Mouse (Mus musculus) kidney, adult 11 months (tissue): ENCODE data around the gene Gpc2.

Experiments
- DNase-seq: peaks from one replicate; pipeline ENCODE4 v3.0.0; 2022

The Gpc2 gene

DNA sequence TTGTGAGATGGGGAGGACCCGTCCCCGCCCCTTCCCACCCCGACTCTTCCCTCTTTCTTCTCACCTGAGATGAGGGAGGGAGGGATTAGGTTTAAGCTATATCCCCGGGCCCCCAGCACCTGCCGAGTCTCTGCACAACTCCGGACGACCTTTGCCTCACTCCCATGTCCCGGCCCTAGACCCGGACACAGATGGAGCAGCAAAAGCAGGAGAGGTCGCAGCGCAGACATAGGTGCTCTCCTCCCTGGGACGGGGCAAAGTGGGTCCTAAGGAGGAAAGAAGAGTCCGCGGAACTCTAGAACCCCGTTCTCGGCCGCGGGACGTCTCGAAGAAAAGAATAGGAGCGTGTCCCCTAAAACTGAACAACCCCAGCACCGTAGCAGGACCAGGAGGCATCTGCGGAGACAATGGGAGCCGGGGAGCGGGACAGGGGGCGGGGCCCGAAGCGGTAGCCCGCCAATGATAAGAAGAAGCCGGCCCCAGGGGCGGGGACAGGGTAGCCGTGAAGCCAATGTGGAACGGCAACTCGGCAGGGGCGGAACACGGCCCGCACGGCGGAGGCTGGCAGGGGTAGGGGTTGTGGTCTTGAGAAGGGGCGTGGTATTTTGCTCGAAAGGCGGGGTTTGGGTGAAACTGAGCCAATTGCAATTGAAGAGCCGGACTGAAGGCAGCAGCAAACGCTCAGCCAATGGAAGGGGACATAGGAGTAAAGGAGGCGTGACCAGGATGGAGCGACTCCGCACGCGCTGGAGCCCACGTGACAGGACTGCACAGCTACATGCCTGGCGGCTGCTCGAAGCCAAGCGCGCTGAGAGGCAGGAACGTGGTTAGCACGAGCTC is at the start of gene Gpc2, which contains the start of the genes Gm43720 and Stag3:
Gene Gpc2 (minus strand): TSS at position 421 of the 840 bp plus-strand sequence.
Gene Gm43720 (minus strand): TSS at position 374 of the 840 bp plus-strand sequence.
Gene Stag3 (plus strand): TSS at position 656 of the 840 bp plus-strand sequence.
- DNase-seq, result peak; percentile 76

DNA sequence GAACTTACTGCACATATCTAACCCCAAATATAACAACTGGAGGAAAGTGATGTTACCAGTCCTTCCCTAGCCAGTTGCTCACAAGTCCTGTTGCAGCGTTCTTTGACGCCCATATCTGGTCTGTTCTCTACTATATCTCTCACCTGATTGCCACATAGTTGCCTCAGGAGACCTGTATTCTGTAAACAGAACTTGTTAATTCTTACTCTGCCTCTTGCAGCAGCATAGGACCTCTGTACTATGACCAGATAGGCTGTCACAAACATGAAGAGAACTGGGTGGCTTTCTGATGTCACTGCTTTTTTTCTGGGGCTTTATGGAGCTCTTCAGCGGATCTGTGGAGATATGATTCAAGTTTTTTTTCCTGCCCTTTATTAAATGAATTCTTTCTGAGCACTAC is 33.0 kb upstream of the Gpc2 start:
- DNase-seq, result no peak

DNA sequence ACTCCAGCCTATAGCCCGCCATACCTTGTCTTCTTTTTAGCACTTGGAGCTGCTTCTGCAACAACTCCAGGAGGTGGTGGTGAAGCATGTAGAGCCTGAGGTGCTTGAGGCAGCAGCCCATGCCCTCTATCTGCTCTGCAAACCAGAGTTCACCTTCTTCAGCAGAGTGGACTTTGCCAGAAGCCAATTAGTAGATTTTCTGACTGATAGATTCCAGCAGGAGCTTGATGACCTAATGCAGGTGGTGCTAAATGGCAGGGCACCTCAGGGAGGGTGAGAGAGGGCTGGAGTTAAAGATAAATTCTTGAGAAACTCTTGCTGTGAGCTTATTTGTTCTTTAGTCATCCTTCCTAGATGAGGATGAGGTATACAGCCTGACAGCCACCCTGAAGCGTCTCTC is 19.8 kb upstream of the Gpc2 start:
- DNase-seq, result no peak

DNA sequence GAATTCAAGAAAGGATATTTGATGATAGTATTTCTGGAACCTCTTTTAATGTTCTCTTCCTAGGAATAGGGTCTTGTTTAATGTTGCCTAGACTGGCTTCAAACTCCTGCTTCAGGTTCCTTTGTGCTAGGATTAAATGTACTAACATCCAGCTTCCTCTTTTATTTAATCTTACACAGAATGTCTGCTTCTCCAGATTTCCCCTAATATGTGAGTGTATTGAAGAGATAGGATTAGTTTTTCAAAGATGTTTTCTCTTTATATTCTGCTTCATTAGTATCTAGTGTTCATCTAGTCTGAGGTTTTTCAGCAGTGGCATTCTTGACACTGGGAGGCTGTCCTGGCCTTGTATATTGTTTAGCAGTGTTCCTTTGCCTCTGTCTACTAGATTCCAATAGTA is 14.4 kb upstream of the Gpc2 start:
- DNase-seq, result no peak

DNA sequence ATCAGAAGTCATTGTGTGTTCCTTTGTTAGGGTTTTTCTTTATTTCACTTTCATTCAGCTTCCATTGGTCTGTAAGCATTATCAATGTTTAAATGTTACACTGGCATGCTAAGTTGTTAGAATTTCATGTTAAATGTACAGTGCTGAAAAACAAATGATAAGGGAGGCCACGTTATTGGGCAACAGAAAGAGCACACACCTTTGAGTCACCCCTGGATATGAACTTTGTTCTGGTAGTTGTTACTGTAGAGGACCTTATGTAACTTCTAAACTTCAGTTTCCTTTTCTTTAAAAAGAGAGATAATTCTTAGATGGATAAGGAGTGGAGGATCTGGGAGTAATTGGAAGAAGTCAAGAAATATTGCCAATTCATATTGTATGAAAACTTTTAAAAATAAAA is 11.8 kb upstream of the Gpc2 start:
- no peak for DNase-seq

DNA sequence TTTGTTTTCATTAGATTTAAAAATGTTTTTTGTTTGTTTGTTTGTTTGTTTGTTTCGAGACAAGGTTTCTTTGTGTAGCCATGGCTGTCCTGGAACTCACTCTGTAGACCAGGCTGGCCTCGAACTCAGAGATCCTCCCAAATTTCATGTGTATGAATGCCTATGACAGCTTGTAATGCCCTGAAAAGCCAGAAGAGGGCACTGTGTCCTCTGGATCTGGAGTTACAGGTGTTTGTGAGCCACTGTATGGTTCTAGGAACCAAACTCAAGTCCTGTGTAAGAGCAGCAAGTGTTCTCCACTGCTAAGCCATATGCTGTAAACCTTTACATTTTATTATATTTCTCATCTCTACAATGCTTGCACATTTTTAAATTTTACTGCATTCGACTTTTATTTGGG is 8.1 kb upstream of the Gpc2 start:
- no peak for DNase-seq

DNA sequence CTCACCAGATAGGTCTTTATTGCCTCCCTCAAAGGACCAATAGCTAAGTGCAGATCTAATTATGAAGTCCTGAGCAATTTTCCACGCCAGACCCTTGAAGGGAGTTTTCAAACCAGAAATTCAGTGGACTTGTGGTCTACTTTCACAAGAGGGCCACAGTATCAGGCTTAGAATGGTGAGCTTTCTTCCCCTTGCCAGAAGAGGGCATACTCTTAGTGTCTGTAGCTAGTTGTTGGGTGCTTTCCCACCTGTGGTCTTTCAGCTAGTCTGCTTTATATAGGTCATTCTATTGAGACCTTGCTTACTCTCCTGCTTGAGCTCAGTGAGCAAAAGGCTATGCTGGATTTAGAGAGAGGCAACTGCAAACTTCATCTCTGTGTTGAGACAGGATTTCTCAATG is 3.7 kb upstream of the Gpc2 start:
- no peak for DNase-seq

DNA sequence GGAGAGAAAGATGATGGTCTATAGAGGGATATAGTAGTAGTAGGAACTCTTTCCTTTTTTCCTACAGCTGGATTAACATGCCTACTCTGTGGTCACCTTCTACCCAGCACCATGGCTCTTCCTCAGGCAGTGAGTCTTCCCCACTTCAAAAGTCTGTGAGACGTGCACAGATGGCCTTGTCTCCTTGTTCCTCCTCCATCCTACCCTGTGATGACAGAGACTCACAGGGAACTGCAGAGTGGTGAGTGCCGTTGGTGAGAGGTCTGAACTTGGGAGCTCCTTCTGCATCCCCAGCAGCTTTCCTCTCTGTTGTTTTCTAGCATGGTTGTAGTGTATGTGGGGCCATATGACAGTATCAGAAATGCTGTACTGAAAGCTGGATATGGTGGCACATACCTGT is 2.0 kb upstream of the Gpc2 start:
- no peak for DNase-seq

DNA sequence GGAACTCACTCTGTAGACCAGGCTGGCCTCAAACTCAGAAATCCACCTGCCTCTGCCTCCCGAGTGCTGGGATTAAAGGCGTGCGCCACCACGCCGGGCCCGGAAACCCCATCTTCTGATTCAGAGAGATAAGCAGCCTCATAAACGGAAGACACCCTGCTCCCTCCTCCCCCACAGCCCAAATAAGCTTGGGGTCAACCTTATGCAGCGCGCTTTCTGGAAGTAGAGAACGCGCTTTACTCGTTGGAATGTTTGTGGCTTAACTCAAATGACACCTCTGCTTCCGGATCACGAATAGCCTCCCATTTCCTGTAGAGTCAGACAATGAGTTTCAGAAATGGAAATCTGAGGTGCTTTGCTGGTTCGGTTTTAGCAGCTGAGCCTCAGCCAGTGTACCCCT is 1.0 kb upstream of the Gpc2 start:
- no peak for DNase-seq

DNA sequence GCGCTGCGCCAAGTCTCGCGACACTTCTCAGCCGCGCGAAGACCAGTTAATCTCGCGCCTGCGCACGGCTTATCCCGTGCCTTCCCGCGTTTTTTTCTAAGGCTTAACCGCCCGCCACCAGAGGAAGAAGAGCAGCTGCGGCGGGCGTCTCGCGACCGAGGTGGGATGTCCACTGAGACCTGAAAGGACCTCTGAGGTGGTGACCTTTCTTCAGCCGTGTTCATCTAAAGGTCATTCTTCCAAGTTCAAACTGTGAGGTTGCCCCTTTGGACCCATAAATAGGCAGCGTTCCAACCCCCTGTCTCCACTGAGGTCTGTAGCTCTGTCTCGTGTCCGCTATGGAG is 592 bp upstream of the Gpc2 start:
- DNase-seq, result no peak

DNA sequence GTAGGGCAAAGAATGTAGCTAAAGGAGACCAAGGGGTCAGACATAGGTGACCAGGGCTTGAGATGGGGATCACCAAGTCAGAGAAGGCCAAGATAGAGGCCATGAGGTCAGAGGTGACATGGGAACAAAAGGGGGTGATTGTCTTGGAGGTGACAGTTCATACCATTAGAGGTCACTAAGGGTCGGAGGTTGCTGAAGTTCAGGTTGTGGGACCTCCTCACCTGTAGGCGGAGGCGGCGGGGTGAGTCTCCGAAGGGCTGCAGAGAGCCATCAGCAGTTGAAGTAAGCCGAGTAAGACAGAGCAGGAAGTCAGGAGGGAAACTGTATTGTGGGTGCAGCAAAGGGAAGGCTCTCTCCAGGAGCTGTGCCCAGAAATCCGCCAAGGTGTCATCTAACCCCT is 1.8 kb downstream of the Gpc2 start:
- DNase-seq, result no peak

DNA sequence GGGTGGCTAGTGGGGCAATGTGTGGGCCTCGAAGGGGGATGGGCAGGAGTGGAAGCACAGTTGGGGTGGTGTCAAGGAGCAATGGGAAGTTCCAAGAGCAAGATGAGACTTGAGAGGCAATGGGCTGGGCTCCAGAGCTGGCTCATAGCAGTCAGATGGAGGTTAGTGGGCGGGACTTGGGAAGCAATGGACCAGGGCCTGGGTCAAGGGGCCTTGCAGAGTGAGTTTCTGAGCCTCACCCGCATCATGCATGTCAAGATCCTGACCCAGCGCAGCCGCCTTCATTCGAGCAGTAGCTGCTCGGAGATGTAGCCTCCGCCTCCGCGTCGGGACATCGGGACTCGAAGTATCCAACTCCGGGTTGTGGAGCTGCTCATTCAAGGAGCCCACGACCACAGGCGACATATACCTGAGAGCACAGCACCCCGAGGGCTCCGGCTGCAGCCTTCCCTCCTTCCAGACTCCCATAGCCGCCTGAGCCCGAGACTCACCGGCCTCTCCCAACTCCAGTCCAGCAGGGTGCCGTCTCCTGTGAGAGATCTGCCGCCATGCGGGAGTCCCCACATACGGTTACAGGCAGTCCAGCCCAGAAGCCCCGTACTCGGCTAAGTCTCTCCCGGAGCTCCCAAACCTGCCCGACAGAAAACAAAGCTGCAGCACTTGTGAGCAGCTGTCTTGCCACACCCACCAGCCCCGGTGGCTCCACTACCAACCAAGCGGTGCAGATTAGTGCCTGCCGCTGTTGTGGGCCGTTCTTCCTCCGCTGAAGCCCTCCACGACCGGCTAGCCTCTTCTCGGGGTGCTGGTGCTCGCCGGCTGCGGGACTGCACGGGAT is 4.4 kb downstream of the Gpc2 start:
- DNase-seq, result peak; percentile 35

DNA sequence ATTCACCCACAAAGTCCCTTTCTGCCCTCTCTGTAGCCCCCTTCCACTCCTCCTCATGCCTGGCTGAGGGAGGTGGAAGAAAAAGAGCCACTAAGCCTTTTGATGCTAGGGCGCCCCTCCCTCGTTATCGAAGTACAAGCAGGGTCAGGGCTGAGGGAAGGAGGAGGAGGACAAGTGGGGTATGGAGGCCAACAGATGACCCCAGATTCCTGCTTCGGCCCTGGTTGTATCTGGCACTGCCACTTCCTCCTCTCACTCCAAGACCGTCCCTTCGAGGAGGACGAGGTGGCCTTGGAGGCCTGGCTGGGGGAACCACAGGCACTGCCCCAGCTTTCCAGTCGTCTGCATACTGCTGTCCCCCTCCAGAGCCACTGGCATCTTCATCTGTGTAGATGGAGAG is 5.6 kb downstream of the Gpc2 start:
- no peak for DNase-seq

DNA sequence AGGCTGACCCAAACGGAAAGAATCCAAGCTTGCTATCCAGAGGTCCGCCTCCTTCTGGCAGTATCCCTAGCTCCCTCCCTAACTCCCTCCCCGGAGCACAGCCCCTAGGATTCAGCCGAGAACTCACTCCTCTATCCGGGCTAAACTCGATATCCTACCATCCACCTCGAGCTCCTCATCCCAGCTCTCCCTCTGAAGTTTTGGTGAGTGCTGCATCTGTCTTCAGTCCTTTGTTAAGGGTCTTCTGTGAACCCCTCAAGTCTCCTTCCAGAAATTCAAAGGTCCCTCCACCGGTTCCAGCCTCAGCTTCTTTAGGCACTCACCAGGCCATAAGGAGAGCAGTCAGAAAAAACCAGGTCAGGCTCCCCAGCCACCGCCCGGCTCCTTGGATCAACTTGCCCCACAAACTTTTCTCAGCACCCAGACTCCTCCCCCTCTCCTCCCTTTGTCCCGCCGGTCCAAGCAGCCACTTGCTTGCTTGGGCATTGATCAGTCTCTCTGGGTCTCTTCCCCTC is 7.3 kb downstream of the Gpc2 start, which contains the start of gene Gal3st4:
Gene Gal3st4 (minus strand): TSS at position 432 of the 515 bp plus-strand sequence.
- DNase-seq, result no peak

DNA sequence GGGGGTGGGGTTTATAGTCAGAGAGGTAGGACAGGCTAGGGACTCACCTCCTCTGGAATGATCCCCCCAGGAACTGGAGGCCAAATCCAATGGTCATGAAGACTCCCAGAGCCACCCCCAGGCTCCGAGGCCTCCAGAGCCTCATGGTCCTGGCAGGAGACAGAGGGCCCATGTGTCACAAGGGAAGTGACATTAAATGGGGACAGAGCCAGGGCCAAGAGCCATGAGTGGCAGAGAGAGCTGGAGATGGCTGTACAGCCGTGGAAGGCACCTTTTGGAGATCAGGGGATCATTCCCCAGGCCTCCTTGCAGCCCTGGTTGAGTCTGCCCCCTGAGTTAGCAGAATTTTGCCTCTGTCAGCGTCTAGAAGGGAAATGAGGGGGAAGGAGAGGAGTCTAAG is 8.6 kb downstream of the Gpc2 start:
- no peak for DNase-seq

DNA sequence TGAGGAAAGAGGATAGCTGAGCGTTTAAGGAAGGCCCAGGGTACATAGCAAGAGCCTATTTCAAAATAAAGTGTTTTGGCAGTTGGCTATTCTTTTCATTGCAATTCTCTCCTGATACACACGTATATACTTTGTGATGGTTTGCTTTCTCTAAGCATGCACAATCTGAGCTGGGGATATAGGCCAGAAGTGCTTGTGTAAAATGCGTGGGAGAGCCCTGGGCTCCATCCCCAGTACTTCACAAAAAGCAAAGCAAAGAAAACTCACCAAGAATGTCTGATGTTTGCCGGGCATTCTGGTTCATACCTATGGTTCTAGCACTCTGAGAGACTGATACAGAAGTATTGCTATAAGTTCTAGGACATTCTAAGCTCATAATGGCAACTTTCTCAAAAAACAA is 10.8 kb downstream of the Gpc2 start:
- no peak for DNase-seq

DNA sequence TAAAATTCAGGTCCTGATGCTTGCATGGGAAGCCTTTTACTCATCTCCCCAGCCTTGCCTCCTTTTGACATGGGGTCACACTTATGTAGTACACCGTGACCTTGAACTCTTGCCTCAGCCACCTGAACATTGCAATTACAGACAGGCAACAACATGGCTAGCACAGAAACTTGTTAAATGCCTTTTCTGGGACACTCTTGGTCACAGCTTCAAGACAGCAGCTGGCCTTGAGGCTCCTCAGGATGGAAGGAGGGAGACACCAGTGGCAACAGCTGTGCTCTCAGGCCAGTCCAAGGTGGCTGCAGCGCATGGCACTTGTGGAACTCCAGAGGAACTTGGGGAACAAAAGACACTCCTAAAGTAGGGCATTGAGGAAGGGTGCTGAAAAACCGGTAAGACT is 12.7 kb downstream of the Gpc2 start:
- no peak for DNase-seq

DNA sequence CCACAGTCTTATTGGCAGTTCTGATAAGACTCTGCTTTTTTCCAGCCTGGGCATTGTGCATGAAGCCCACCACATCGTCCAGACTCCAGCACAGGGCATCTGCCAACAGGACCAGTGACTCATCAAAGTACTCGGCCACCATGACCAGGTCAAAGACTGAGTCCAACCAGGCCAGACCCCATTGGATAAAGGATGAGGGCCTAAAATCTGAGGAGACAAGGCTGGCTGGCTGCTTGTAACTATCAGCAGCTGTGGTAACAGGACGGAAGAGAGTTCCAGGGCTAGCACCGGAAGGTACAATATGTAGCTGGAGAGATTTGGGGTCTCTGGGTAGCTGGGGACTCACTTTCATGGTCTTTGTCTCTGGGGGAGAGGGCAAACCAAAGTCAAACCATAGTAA is 14.1 kb downstream of the Gpc2 start:
- no peak for DNase-seq

DNA sequence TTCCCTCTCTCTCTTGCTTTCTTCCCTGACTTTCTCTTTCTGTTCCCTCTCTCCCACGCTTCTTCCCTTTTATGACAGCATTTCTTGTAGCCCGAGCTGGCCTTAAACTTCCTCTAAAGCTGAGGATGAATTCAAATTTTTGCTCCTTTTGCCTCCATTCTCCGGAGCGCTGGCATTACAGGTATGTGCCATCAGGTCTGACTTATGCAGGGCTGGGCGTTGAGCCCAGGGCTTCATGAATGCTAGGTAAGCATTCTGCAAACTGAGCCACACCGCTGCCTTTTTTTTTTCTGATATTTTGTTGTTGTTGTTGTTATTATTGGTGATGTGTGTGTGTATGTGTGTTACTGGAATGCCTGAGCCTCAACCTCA is 15.6 kb downstream of the Gpc2 start:
- no peak for DNase-seq

DNA sequence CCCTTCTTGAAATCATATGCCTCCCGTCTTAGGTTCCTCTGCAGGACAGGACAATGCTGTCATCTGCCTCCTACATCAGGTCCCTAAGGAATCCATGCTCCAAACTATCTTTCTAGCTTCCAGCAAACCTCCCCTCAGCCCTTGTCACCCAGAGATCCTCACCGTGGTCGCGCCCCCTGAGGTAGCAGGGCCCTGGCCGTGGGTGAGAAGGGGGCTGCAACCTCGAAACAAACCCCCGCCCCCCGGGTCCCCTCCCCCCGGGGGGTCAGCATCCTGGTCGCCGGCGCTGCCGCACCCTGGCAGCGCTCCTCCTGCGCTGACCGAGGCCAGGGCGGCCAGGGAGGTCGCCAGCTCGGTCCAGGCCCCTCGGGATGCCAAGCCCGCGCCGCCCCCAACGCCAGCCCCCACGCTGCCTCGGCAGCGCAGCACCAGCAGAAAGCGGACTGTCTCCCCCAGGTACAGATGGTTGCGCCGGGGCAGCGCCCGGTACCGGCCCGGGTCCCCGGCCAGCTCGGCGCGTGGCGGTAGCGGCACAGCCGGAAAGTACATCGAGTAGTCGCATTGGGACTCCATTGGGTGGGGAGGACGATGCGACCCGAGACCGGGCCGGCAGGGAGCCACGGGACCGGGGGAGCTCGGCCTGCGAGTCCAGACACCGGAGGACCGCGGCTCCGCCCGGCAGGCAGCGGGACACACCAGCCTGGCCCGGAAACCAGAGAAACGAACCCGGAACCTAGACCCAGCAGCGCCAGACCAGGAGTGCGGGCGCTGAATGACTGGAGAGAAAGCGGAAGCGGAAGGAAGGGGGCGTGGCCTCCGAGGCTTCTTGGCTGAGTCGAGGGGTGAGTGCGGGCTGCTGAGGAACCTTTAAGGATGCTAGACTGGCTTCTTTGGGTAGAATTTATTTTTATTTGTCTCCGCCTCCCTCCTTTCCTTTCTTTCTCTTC is 16.3 kb downstream of the Gpc2 start, which contains the start of gene BC037034:
Gene BC037034 (minus strand): TSS at position 774 of the 947 bp plus-strand sequence.
- DNase-seq, result peak; percentile 88

DNA sequence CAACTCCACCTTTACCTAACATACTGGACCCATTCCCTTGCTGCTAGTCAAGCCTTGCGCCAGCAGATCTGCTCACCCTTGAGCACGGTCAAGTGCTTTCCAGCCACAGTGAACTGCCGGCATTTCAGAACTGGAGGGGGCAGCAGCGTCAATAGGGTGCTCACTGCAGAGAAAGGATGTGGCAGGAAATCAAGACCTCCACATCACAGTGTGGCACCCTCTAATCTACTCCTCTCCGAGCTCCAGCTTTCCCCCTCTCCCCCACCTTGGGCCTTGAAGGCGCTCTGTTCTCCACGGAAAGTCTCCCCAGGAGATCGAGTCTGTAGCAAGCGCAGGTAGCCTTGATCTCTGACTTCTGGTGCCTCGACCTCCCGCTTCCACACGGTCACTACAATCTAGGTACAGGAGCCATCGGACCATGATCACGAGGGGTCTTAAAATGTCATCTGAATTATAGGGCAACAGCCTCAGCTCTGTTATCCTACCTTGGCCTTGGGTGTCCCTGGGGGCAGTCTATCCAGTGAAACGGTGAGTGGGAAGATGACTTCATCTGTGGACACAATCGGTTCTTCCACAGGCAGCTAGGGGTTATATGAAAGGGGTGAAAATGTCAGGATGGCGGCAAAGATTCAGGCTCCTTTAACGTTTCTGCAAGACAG is 17.1 kb downstream of the Gpc2 start:
- no peak for DNase-seq

DNA sequence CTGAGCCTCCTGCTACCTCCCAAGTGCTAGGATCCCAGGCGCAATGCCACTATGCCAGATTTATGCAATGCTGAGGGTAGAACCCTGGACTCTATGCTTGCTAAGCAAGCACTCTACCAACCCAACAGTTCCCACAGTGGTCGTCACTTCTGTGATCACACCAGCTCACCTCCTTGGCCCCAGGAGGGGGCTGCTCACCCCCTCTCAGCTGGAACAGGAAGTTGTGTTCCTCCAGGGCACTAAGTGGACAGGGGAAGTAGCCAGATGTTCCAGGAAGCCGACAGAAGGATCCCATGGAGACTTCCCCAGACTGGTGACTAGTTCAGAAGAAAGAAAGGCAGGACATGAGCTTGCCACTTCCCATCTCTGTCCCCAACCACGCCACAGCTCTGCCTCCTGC is 17.8 kb downstream of the Gpc2 start:
- DNase-seq, result no peak
